Mouse (Mus musculus): Measurements from ENCODE around the gene Olfr467.
"Not testable (repeated sequence)": the region's sequence is repeated elsewhere in the genome, so short reads cannot be mapped to it uniquely, and the experiment has no call there.

GRCm38 (mm10) chr7:107823867-107824266 is 11.8 kb downstream of the Olfr467 start:
- not testable (repeated sequence) for TF ChIP-seq CTCF, EP300 (IDR thresholded peaks at IDR 0.05; ENCODE audit: low read depth)

Data from liver, postnatal 0 days (tissue).